Mouse (Mus musculus): ENCODE data around the gene Dyrk1a. TPM values are rescaled to one million over a fixed set of nuclear protein-coding genes. Genes with fewer than 3 reads are reported as not detected.

Gene Dyrk1a
- total and polyA plus RNA-seq, 3 experiments: 32.4 to 53.7 (median 40.4) TPM

GRCm38 (mm10) chr16:94641799-94642198 is 72.0 kb downstream of the Dyrk1a start:
- no peaks in the 10 kb centered on the region for H3K27me3 ChIP-seq (replicated peaks)
- H3K4me2 ChIP-seq (ENCODE audit: insufficient read depth, low read depth, poor library complexity, severe bottlenecking): no peak overlapping the region
- H3K27ac ChIP-seq (ENCODE audit: insufficient read depth, low read depth): no peak overlapping the region
- no peak overlapping the region for H3K9ac ChIP-seq (ENCODE audit: insufficient read depth, low read depth)
- no peak for DNase-seq (ENCODE audit: extremely low read depth)
- H3K79me2 ChIP-seq (replicated peaks; ENCODE audit: control insufficient read depth, extremely low read depth, insufficient read depth, poor library complexity, severe bottlenecking): peaks cover 79% of the 10 kb centered on the region
- dilution Hi-C loops (cut with MboI; ENCODE audit: extremely low pct_ligation_motif_present, extremely low pct_unique_long_range_greater_than_20kb, low sequenced_read_pairs) (no loop called here), in situ Hi-C loops (cut with MboI; ENCODE audit: low pct_ligation_motif_present, low pct_unique_long_range_greater_than_20kb, low sequenced_read_pairs) (no loop called here)
- peaks cover 9 to 64% of the 10 kb centered on the region in 2 experiments for H3K36me3 ChIP-seq (replicated peaks in 1 of 2; ENCODE audit: control insufficient read depth in 1 of 2, insufficient read depth in 1 of 2, low read length in 1 of 2)
- no peak overlapping the region for H3K4me3 ChIP-seq (replicated peaks in 1 of 3; ENCODE audit: low read depth in 2 of 3, low read length in 2 of 3, poor library complexity in 1 of 3)
- H3K4me1 ChIP-seq (ENCODE audit: control insufficient read depth in 1 of 2, insufficient read depth in 2 of 2): peaks cover 14 to 79% of the 10 kb centered on the region in 2 experiments
- TF ChIP-seq ZMIZ1 (IDR thresholded peaks at IDR 0.05; ENCODE audit: low read depth, low read length) (no peak), MEF2A (IDR thresholded peaks at IDR 0.05; ENCODE audit: borderline replicate concordance, low read depth, low read length) (no peak), ETS1 (conservative IDR thresholded peaks at IDR 0.05; ENCODE audit: low read depth, low read length) (no peak), TCF12 (IDR thresholded peaks at IDR 0.05; ENCODE audit: low read depth, low read length) (no peak), ZC3H11A (IDR thresholded peaks at IDR 0.05; ENCODE audit: low read depth, low read length) (no peak), HCFC1 (IDR thresholded peaks at IDR 0.05; ENCODE audit: low read depth, low read length) (no peak), RCOR1 (conservative IDR thresholded peaks at IDR 0.05; ENCODE audit: low read depth, low read length) (no peak), EP300 (IDR thresholded peaks at IDR 0.05; ENCODE audit: low read length) (no peak), ZNF384 (IDR thresholded peaks at IDR 0.05; ENCODE audit: low read depth, low read length) (no peak), JUND (conservative IDR thresholded peaks at IDR 0.05; ENCODE audit: low read depth, low read length) (no peak), MAFK (IDR thresholded peaks at IDR 0.05; ENCODE audit: insufficient replicate concordance, low read length) (no peak), CHD1 (IDR thresholded peaks at IDR 0.05; ENCODE audit: low read depth, low read length) (no peak), POLR2AphosphoS2 (IDR thresholded peaks at IDR 0.05; ENCODE audit: low read depth, low read length) (no peak), SMC3 (IDR thresholded peaks at IDR 0.05; ENCODE audit: low read depth, low read length) (no peak), BHLHE40 (IDR thresholded peaks at IDR 0.05; ENCODE audit: low read depth, low read length) (no peak), SIN3A (IDR thresholded peaks at IDR 0.05; ENCODE audit: low read length) (no peak)
- H3K9me3 ChIP-seq (replicated peaks; ENCODE audit: low read length): no peaks in the 10 kb centered on the region

DNA sequence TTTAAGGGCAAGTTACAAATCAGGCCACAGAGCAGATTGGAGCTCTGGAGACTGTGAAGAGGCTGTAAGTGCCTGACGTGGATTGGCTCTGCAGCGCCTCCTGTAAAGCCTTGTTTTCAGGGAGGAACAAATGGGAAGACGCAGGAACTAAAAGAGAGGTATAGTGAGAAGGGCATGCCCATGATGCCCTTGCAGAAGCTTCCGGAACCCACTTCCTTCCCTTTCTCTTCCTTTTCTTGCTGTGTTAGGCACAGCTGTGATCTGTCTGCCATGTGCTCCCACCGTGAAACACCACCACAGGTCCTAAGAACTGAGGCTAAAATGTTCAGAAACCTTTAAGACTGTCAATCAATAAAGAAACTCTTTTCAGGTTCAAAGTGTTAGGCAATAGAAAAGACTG is 77.3 kb downstream of the Dyrk1a start:
- Histone ChIP-seq H3K27me3 (replicated peaks) (no peaks in the 10 kb centered on the region), H3K9ac (ENCODE audit: insufficient read depth, low read depth) (no peak overlapping the region), H3K27ac (ENCODE audit: insufficient read depth, low read depth) (no peak overlapping the region), H3K9me3 (replicated peaks; ENCODE audit: low read length) (no peaks in the 10 kb centered on the region), H3K79me2 (replicated peaks; ENCODE audit: control insufficient read depth, extremely low read depth, insufficient read depth, poor library complexity, severe bottlenecking) (peaks cover 73% of the 10 kb centered on the region), H3K4me3 (replicated peaks in 1 of 3; ENCODE audit: low read depth in 2 of 3, low read length in 2 of 3, poor library complexity in 1 of 3) (no peak overlapping the region), H3K4me2 (ENCODE audit: insufficient read depth, low read depth, poor library complexity, severe bottlenecking) (no peak overlapping the region), H3K36me3 (replicated peaks in 1 of 2; ENCODE audit: control insufficient read depth in 1 of 2, insufficient read depth in 1 of 2, low read length in 1 of 2) (peaks cover 0 to 51% of the 10 kb centered on the region in 2 experiments), H3K4me1 (ENCODE audit: control insufficient read depth in 1 of 2, insufficient read depth in 2 of 2) (peaks cover 21 to 72% of the 10 kb centered on the region in 2 experiments)
- in situ Hi-C loops (cut with MboI; ENCODE audit: low pct_ligation_motif_present, low pct_unique_long_range_greater_than_20kb, low sequenced_read_pairs): no loop called here
- DNase-seq (ENCODE audit: extremely low read depth): no peak
- TF ChIP-seq MAZ (IDR thresholded peaks at IDR 0.05; ENCODE audit: low read depth, low read length) (no peak), ETS1 (conservative IDR thresholded peaks at IDR 0.05; ENCODE audit: low read depth, low read length) (no peak), TCF12 (IDR thresholded peaks at IDR 0.05; ENCODE audit: low read depth, low read length) (no peak), CHD1 (IDR thresholded peaks at IDR 0.05; ENCODE audit: low read depth, low read length) (no peak), MEF2A (IDR thresholded peaks at IDR 0.05; ENCODE audit: borderline replicate concordance, low read depth, low read length) (no peak), MYC (IDR thresholded peaks at IDR 0.05; ENCODE audit: low read depth, low read length) (no peak), USF2 (conservative IDR thresholded peaks at IDR 0.05; ENCODE audit: low read depth, low read length) (no peak), NRF1 (IDR thresholded peaks at IDR 0.05; ENCODE audit: low read depth, low read length) (no peak), ZC3H11A (IDR thresholded peaks at IDR 0.05; ENCODE audit: low read depth, low read length) (no peak), UBTF (IDR thresholded peaks at IDR 0.05; ENCODE audit: low read depth, low read length) (no peak), POLR2AphosphoS2 (IDR thresholded peaks at IDR 0.05; ENCODE audit: low read depth, low read length) (no peak), TBP (conservative IDR thresholded peaks at IDR 0.05; ENCODE audit: low read depth, low read length) (no peak), HCFC1 (IDR thresholded peaks at IDR 0.05; ENCODE audit: low read depth, low read length) (no peak), IRF4 (IDR thresholded peaks at IDR 0.05; ENCODE audit: low read depth, low read length) (no peak), MXI1 (IDR thresholded peaks at IDR 0.05; ENCODE audit: low read depth, low read length) (no peak), ZKSCAN1 (IDR thresholded peaks at IDR 0.05; ENCODE audit: borderline replicate concordance, low read depth, low read length) (no peak), BHLHE40 (IDR thresholded peaks at IDR 0.05; ENCODE audit: low read depth, low read length) (no peak), NELFE (IDR thresholded peaks at IDR 0.05; ENCODE audit: low read depth, low read length) (no peak), RAD21 (IDR thresholded peaks at IDR 0.05; ENCODE audit: low read depth, low read length) (no peak)
- dilution Hi-C loops (cut with MboI; ENCODE audit: extremely low pct_ligation_motif_present, extremely low pct_unique_long_range_greater_than_20kb, low sequenced_read_pairs): no loop called here
